Mouse (Mus musculus) ES-Bruce4 (cell line): ENCODE data around the gene Tbc1d22a. TPM values are rescaled to one million over a fixed set of nuclear protein-coding genes. Genes with fewer than 3 reads are reported as not detected.

Experiments
- H3K27ac ChIP-seq: 2 replicates; pipeline ENCODE4 v1.5.1; 2012; ENCODE audit warnings: low read length, inconsistent platforms; ENCODE audit not compliant: insufficient read depth
- H3K27me3 ChIP-seq: 2 replicates; pipeline ENCODE4 v1.6.1; 2012; ENCODE audit warnings: mild to moderate bottlenecking, low read length, inconsistent platforms; ENCODE audit not compliant: control insufficient read depth, poor library complexity, insufficient read depth, severe bottlenecking
- H3K36me3 ChIP-seq: 2 replicates; pipeline ENCODE4 v1.6.1; 2012; ENCODE audit warnings: inconsistent platforms, mild to moderate bottlenecking, low read length, moderate library complexity; ENCODE audit not compliant: control insufficient read depth, poor library complexity, insufficient read depth, severe bottlenecking
- H3K4me1 ChIP-seq: one replicate; pipeline ENCODE4 v1.8.1; 2011; ENCODE audit warnings: low read length; ENCODE audit not compliant: control insufficient read depth, insufficient read depth
- H3K4me3 ChIP-seq: 2 replicates; pipeline ENCODE4 v1.5.1; 2011; ENCODE audit warnings: low read depth, mild to moderate bottlenecking, low read length
- H3K9ac ChIP-seq: 2 replicates; pipeline ENCODE4 v1.6.1; 2012; ENCODE audit warnings: low read depth, mild to moderate bottlenecking, inconsistent platforms; ENCODE audit not compliant: poor library complexity, severe bottlenecking
- H3K9me3 ChIP-seq: replicated peaks from 2 replicates; pipeline ENCODE4 v1.6.1; 2012; ENCODE audit warnings: mild to moderate bottlenecking, low read length, inconsistent platforms; ENCODE audit not compliant: control insufficient read depth, poor library complexity, insufficient read depth, severe bottlenecking
- CTCF ChIP-seq: IDR thresholded peaks from one replicate; pipeline ENCODE4 v1.8.1; 2011; ENCODE audit warnings: low read depth, low read length
- EP300 ChIP-seq: IDR thresholded peaks from 2 replicates; pipeline ENCODE4 v1.6.1; 2011; ENCODE audit warnings: low read depth, low read length; ENCODE audit not compliant: insufficient read depth
- POLR2A ChIP-seq: IDR thresholded peaks from one replicate; pipeline ENCODE4 v1.8.1; 2011; ENCODE audit warnings: low read length; ENCODE audit not compliant: insufficient read depth
- polyA plus RNA-seq: library from polyadenylated mRNA; stranded (reverse); fragments of >200 nt; gene quantifications from 2 replicates; pipeline ENCODE4 v1.2.4, GENCODE M21; 2011; ENCODE audit warnings: low read depth; ENCODE audit not compliant: missing spikeins, insufficient read depth, insufficient read length

The Tbc1d22a gene
- polyA plus RNA-seq, 1 experiment = 14.1 TPM

DNA sequence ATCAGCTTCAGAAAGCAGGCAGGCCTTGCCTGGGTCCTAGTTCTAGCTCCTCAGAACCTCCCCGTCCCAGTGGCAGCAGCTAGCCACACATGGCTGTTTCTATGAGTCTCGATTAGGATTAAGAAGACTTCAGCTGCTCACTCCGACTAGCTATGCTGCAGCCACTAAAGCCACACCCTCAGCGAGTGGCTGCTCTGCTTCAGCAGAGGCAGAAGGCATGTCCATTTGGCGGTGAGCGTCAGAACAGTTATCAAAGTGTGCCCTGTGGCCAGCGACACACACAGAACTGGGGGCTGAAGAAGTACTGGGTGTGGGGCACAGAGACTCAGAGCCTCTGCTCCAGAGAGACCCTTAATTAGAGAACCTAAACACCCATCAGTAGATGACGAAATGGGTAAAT, 210.7 kb downstream of the Tbc1d22a start:
- H3K4me1 ChIP-seq = no peaks in the 10 kb centered on the region
- H3K9me3 ChIP-seq = no peaks in the 10 kb centered on the region
- no peaks in the 10 kb centered on the region for H3K27me3 ChIP-seq
- no peak overlapping the region for H3K9ac ChIP-seq
- no peaks in the 10 kb centered on the region for H3K36me3 ChIP-seq
- H3K4me3 ChIP-seq = no peak overlapping the region
- TF ChIP-seq CTCF (no peak), POLR2A (no peak), EP300 (no peak)
- no peak overlapping the region for H3K27ac ChIP-seq

DNA sequence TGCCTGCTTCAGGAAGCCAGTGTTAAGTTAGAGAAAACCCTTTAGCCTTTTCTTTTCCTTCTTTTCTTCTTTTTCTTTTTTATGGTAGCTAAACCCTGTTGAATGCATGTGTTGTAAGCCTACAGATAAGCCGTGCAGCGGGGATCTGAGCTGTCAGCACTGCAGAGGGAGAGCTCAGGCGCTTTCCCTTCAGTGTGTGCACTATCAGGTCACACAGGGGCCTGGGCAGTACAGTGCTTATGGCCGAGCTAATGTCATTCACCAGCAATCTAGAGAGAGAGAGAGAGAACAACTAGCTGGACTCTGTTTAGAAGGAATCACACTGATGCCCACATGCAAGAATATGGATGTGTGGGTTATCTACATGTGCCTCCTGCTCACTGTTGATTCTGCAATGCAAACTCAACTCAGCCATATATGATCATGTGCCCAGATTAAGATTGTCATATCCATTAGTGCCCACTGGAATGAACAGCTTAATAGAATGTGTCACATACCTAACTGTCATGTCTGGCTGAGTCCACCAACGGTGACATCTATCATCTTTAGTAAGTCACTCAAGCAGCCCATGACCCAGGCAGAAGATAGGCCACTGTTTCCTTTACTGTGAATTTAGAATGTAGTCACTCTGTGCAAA, 212.2 kb downstream of the Tbc1d22a start:
- Histone ChIP-seq H3K4me1 (no peaks in the 10 kb centered on the region), H3K9me3 (no peaks in the 10 kb centered on the region), H3K36me3 (no peaks in the 10 kb centered on the region), H3K27ac (no peak overlapping the region), H3K27me3 (no peaks in the 10 kb centered on the region), H3K4me3 (no peak overlapping the region), H3K9ac (no peak overlapping the region)
- TF ChIP-seq CTCF (no peak), EP300 (no peak), POLR2A (no peak)

- no peak overlapping the region for H3K27ac ChIP-seq
- no peaks in the 10 kb centered on the region for H3K9me3 ChIP-seq
- H3K4me3 ChIP-seq = no peak overlapping the region
- no peak overlapping the region for H3K9ac ChIP-seq
- H3K36me3 ChIP-seq = no peaks in the 10 kb centered on the region
- H3K27me3 ChIP-seq = no peaks in the 10 kb centered on the region
- H3K4me1 ChIP-seq = no peaks in the 10 kb centered on the region
- TF ChIP-seq EP300 (no peak), CTCF (no peak), POLR2A (no peak)
These were observed 213.2 kb downstream of the Tbc1d22a start for GRCm38 (mm10) chr15:86427439-86427838.

- no peaks in the 10 kb centered on the region for H3K27me3 ChIP-seq
- no peaks in the 10 kb centered on the region for H3K4me1 ChIP-seq
- no peak overlapping the region for H3K9ac ChIP-seq
- H3K4me3 ChIP-seq = no peak overlapping the region
- no peaks in the 10 kb centered on the region for H3K9me3 ChIP-seq
- TF ChIP-seq EP300 (no peak), POLR2A (no peak), CTCF (no peak)
- H3K27ac ChIP-seq = no peak overlapping the region
- no peaks in the 10 kb centered on the region for H3K36me3 ChIP-seq
These were observed 214.2 kb downstream of the Tbc1d22a start for GRCm38 (mm10) chr15:86428496-86428895.

- Histone ChIP-seq H3K4me3 (no peak overlapping the region), H3K27ac (no peak overlapping the region), H3K4me1 (no peaks in the 10 kb centered on the region), H3K9me3 (no peaks in the 10 kb centered on the region), H3K36me3 (no peaks in the 10 kb centered on the region), H3K9ac (no peak overlapping the region), H3K27me3 (no peaks in the 10 kb centered on the region)
- no peak for TF ChIP-seq POLR2A
- no peak for TF ChIP-seq CTCF
- TF ChIP-seq EP300 = no peak
These were observed 215.6 kb downstream of the Tbc1d22a start for GRCm38 (mm10) chr15:86429766-86430335.

GRCm38 (mm10) chr15:86431539-86432080, 217.4 kb downstream of the Tbc1d22a start:
- no peak overlapping the region for H3K9ac ChIP-seq
- H3K36me3 ChIP-seq = no peaks in the 10 kb centered on the region
- H3K27me3 ChIP-seq = no peaks in the 10 kb centered on the region
- no peaks in the 10 kb centered on the region for H3K9me3 ChIP-seq
- H3K4me3 ChIP-seq = no peak overlapping the region
- no peaks in the 10 kb centered on the region for H3K4me1 ChIP-seq
- no peak overlapping the region for H3K27ac ChIP-seq
- TF ChIP-seq CTCF (no peak), EP300 (no peak), POLR2A (no peak)
